Mouse (Mus musculus): ENCODE data around the gene Cenpn.
A peak's percentile ranks its signal among the peaks of the same experiment; 100 is the strongest.

Gene Cenpn

DNA sequence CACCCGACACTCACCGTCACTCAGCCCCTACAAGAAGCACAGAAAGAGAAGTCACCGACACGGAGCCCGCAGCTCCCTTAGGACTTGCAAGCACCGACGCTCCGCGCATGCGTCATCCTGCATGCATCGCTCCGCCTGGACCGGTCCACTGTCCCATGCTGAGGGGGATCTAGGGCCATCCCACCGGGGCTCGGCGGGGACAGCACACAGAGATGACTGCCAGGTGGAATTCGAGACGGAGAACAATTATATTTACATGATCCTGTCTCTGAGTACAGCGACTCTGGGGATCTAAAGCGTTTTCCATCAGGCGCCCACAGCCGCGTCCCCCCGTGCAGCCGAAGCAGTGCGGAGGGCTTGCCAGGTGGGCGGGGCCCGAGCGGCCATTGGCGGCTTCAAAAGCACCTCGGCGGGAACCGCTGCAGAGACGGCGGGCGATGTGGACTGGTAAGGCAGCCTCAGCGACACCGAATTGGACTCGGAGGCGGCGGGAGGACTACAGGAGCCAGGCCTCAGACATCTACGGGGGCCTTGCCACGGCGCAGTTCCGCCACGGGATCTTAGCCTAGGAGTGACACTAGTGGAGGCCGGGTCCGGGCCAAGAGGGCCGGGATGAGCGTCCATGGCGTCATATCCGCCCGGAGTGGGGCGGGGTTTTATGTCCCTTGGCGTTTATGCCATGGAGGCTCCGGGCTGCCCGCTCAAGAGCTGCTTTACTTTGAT lies at the start of gene Cenpn, which contains the start of gene Cmc2:
Gene Cenpn, plus strand, starts transcription at position 394 of the 723 bp plus-strand sequence.
Gene Cmc2, minus strand, starts transcription at position 119 of the 723 bp plus-strand sequence.
- DNase-seq (ENCODE audit: low spot score in 2 of 2) = peak; percentile 88 to 93

DNA sequence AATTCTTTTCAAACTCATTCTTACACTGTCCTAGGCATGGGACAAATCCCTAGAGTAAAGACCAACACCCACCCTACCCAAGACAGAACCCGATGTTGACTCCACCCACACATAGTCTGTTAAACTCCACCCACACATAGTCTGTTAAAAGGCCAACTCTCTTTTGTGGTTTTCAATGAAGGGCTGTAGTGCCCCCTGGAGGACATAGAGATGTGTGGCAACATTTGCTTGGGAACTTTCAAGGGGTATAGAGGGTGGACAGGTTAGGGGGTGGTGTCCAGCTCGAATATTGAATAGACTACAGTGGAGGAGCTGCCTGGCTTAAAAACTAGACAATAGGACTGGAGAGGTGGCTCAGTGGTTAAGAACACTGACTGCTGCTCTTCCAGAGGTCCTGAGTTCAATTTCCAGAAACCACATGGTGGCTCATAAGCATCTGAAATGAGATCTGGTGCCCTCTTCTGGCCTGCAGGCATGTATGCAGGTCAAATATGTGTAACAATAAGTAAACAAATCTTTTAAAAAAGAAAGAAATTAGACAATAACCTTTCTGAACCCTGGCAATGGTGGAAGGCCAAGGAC lies 48.7 kb upstream of the Cenpn start:
- DNase-seq (ENCODE audit: low spot score in 2 of 2) = no peak

DNA sequence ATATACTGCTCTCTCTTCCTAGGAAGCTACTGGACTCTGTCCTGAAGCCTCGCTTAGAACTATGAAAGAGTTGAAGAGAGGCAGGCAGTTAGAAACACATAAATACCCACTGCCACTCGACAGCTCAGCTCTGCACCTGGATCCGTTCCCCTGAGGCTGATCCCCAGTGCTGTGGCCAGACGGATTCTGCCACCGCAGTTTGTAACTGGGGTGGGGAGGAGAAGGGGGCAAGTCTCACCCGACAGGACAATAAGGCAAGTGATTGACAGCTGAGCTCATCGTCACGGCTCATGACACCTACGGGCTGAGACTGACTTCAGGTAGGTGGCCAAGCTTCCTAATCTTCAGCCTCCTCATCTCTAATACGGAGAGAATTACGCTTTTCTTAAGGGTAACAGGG lies 47.9 kb upstream of the Cenpn start:
- no peak for DNase-seq (ENCODE audit: low spot score in 2 of 2)

DNA sequence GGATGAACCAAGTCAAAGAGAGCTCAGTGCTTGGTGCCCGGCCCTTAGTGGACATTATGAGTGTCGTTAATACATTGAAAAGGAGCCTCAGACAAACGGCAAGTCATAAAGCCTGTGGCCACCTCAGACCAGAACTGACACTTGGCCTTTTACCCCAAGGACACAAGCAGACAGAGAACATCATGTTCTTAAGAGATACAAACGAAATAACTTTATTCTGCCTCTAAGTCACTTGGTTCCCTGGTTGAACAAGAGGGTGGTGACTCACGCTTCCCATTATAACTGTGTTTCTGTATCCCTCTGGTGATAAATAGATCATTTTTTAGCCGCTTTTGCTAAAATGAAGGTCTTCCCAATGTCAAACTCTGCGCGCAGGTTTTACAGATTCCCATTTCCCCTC lies 47.5 kb upstream of the Cenpn start:
- DNase-seq (ENCODE audit: low spot score in 2 of 2) = no peak

DNA sequence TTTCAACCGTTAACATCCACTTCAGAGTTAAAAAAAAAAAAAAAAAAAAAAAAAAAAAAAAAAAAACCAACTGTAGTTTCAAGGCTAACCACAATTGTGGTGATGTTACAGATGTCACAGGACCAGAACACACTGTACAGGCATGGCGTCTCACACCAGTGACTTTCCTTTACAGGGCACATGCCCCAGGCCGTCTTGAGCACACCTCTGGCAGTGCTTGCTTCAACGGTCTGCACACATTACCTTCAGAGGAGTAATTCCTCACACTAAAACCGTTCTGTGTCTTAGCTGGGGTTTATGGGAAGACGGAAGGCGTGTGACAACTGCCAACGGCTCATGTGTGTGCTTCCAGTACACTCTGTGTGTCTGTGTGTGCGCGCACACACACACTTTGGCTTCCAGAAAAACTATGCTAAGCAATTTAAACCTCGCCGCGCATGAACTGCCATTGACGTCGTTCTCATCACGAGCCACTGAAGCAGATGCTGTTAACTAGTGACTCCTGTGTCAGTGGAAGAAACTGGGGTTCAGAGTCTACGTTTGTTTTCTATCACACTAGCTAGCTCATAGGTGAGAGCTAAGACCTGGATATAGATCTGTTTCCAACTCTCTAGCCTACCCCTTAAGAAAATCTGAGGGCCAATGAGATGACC lies 45.6 kb upstream of the Cenpn start:
- DNase-seq (ENCODE audit: low spot score in 2 of 2) = no peak

DNA sequence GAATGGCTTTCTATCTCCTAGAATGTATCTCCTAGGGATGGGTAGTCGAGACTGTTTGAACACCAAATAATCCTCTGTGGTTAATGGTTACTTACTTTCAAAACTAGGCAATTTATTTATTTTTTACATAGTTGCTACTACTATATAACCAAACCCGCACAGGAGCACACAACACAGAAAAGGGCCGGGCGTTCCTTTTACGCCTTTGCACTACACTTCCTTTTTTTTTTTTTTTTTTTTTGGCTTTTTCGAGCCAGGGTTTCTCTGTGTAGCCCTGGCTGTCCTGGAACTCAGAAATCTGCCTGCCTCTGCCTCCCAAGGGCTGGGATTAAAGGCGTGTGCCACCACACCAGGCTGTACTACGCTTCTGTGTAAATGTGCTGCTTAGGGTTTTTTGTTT lies 40.1 kb upstream of the Cenpn start:
- DNase-seq (ENCODE audit: low spot score in 2 of 2) = no peak

DNA sequence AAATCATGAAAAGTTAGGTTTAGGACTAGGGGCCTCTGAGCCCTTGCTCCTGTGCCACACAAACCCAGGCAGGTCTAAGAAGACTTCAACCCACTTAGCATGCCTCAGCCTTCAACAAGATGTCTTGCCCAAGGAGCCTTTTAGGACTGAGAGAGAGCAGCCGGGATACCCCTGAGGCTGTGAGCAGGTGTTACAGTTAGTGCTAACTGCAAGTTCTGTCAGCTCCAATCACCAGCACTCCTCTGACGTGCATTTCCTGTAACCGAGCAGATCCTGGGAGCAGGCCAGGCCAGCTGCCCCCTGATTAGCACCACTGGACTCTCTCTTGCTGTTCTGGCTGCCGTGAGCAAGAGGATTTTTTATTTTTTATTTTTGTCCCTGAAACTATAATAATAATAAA lies 33.7 kb upstream of the Cenpn start:
- DNase-seq (ENCODE audit: low spot score in 2 of 2) = no peak

DNA sequence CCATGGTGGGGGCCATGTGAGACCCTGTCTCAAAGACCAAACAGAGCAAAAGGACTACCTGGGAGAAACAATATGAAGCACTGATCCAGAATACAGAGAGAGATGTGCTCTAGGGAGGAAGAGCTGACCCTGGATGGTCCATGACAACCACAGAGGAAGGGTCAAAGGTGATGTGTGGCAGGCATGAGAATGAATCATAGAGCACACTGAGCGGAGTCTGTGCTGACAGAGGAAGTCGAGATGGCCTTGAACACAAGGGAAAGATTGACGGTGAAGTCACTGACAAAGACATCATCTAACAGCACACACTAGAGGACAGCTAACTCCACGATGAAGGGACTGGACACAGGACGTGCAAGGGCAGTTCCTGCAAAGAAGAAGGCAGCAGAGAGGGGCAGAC lies 30.1 kb upstream of the Cenpn start:
- no peak for DNase-seq (ENCODE audit: low spot score in 2 of 2)

DNA sequence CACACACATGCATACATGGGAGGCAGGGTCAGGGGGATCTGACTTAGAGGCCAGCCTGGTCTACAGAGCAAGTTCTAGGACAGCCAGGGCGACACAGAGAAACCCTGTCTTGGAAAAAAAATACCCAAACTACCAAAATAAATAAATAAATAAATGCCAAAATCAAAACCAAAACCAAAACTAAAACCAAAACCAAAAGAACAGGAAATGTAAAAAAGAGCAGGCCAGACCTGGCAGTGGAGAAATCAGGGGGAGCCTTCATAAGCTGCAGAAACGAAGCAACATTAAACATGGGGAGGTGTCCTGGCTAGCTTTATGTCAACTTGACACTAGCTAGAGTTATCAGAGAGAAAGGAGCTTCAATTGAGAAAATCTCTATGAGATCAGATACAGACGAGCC lies 29.4 kb upstream of the Cenpn start:
- no peak for DNase-seq (ENCODE audit: low spot score in 2 of 2)

DNA sequence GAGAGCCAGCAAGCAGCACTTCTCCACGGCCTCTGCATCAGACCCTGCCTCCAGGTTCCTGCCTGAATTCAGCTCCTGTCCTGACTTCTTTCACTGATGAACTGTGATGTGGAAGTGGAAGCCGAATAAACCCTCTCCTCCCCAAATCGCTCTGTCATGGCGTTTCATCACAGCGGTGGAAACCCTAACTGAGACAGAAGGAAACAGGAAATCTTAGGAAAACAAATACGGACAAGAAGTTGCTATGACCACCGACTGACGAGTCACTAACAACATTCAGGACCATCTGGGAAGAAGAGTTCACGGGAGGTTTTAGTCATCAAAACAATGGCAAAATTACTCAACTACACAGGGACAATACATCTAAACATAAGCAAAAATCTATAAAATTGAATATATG lies 28.9 kb upstream of the Cenpn start:
- DNase-seq (ENCODE audit: low spot score in 2 of 2) = no peak

DNA sequence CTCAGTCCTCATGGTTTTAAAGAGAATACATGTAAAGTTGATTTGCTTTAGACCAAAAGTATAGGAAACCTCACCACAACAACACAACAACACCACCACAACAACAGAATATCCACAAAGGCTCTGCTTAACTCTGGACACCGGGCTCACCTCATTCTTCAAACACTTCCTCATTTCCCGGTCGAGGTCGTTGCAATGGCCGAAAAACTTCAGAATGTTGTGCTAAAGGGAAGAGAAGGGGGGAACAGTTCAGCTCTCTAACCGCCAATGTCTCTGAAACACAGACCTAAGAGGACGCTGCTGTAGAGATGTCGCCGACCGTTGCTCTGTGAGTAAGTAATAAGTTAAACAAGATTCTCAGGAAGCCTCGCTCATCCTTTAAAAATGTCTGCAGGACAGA lies 27.6 kb upstream of the Cenpn start:
- no peak for DNase-seq (ENCODE audit: low spot score in 2 of 2)

DNA sequence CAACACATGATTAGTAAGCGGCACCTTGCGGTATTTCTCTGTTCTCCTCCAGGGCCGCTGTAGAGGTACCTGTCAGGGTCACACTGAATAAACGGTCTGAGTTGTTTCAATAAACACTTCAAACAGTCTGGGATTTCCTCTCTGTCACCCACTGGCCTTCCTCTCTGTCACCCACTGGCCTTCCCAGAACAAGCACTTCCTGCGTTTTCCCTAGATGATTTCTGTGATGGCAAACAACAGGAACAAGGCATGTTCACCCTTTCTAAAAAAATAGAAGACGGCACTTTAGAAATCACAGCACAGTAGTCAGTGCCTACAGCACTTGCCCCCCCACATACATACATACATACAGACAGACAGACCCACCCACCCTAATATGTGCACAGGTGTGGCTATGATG lies 26.0 kb upstream of the Cenpn start:
- peak in 1 of 2 experiments; percentile 4 for DNase-seq (ENCODE audit: low spot score in 2 of 2)

DNA sequence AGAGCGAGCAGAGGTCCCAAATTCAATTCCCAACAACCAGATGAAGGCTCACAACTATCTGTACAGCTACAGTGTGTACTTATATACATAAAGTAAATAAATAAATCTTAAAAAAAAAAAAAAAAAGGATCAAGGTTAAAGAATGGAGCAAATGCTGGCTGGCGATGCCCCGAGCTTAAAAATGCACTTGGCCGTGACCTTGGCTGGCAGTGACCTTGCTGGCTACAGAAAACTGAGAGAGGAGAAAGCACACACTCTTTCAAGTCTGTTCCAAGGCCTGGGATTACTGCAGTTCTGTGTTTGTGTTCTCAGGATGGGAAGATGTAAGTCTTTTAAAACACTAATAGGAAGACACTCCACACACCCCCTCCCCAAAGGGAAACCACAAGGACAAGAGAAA lies 16.8 kb upstream of the Cenpn start:
- no peak for DNase-seq (ENCODE audit: low spot score in 2 of 2)

DNA sequence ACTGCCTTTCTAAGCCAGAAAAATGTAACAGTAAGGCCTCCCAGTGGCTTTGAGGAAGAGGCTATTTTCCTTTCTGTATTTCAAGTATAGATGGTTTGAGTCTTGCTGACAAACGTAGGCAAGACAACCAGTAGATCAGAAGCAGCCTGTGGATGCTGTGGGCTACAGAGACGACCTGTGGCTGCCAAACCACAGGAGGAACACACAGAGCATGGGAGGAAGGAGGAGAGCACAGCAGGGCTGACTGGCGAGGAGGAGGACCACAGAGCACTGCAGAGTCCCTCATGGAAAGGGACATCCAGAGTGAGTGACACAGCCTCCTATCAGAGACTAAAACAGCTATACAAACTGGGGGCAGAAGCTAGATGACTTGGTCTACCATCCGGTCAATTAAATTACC lies 16.3 kb upstream of the Cenpn start:
- DNase-seq (ENCODE audit: low spot score in 2 of 2) = no peak

DNA sequence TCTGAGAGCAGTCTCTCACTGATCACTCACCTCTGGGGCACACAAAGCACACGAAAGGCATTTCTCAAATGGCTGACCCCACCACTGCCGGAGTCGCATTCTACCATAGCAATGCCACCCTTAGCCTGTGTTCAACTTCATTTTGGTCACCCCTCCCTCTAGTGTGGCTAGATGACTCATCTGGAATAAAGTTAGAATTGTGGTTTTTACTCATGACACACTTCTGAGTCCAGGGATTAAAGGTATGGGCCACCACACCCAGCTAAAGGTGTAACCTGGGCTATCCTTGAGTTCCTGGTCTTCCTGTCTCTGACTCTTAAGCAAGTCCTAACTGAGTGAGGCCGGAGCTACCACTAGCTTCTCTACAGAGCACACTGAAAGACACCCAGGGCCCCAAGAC lies 15.7 kb upstream of the Cenpn start:
- no peak for DNase-seq (ENCODE audit: low spot score in 2 of 2)

DNA sequence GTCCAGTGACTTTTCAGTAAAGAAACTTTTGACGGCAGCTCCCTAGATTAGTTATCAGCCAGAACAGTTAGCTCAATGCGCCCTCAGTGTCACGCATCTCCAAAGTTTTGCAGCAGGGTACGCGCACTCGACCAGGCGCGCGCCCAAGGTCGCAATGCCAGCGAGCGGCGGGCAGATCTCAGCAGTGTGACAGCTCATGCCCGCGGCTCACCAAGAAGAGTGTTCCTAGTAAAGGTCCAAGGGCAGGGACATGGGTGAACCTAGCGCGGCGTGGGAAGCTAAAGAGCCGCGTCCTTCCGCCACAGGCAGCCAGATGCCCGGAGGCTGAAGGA lies 559 bp upstream of the Cenpn start:
- no peak for DNase-seq (ENCODE audit: low spot score in 2 of 2)

DNA sequence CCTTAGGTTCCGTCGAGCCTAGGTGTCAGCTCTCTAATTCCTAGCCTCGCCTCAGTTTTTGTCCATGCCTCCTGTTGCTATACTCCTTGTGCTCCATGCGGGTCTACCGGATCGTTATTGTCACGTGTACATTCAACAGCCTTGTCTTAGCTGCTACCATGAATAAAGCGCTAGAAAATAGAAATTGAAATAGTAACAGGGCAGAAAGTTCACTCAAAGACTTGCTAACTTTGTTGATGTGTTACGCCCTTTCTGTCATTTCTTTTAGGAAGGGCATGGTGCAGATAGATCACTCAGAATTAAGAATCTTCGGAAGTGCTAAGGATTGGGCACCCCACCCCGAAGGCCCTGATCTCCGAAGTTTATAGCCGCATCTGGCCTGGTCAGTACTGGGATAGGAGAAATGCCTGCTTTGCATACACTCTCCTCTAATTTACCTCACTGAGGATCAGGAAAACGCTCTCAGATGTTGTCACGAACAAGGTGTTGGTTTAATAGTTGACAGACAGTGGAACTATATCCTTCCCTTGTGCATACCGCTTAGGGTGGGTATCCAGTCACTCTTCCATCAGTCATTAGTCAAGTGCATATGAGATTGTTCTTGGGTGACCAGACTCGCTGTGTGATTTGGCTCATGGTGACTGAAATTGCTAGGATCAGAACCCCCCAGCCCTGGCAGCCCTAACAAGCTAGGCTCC lies 679 bp downstream of the Cenpn start:
- no peak for DNase-seq (ENCODE audit: low spot score in 2 of 2)

DNA sequence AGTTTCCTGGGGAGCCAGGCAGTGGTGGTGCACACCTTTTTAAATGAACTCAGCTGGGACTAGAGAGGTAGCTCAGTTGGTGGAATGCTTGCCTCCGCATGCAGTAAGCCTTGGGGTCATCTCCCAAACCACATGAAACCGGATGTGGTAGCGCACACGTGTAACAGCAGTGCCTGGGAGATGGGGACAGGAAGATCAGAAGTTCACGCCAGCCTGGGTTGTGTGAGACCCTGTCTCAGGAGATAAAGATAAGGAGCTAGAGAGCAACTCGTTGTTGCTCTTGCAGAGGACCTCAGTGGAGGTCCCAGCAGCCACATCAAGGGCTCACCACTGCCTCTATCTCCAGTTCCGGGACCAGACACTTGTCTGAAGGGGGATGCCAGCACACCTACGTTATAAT lies 2.0 kb downstream of the Cenpn start:
- DNase-seq (ENCODE audit: low spot score in 2 of 2) = no peak

DNA sequence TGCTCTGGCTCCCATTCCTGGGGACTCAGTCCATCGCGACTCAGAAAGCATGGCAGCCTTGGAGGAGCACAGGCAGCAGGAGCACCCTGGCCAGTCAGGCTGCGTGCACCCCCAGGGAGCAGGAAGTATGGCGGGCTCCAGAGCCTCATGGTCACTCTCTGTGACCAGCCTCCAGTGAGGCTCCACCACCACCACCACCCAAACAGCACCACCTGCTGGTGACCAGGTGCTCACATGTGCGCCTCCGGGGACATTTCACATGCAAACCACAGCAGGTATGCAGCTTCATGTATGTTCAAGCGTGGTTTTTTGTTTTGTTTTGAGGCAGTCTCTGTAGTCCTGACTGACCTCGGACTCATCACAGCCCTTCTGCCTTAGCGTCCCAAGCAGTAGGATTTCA lies 6.3 kb downstream of the Cenpn start:
- DNase-seq (ENCODE audit: low spot score in 2 of 2) = no peak

DNA sequence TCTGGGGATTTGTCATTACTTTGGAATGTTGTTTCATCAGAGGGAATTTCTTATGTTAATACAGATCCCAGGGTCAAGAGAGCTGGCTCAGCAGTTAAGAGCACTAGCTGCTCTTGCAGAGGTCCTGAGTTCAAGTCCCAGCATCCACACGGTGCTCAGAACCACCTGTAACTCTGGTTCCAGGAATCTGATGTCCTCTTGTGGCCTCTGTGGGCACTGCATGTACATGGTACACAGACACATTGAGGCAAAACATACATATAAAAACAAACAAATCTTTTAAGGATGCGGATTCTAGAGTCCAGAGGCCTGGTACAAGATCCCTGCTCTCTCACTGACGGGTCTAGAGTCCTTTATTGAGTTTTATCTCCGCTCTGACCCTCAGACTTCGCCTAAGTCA lies 7.1 kb downstream of the Cenpn start:
- DNase-seq (ENCODE audit: low spot score in 2 of 2) = no peak

DNA sequence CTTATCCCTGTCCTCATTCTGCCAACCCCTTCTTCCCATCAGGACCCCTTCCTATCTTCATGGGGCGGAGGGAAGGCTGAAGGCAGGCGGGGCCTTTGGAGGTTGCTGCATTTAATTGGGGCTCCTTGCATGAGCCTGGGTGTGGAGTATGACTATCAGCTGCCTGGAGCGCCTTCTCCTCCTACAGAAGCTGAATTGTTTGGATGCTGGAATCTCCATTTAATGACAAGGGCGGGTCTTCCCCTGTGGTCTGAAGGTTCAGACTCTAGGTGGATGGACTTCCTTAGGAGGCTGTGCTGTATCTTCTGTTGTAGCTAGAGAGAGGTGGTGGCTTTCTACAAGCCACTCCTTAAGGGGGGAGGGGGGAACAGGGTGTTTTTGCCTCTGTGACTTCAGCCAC lies 13.4 kb downstream of the Cenpn start:
- no peak for DNase-seq (ENCODE audit: low spot score in 2 of 2)

DNA sequence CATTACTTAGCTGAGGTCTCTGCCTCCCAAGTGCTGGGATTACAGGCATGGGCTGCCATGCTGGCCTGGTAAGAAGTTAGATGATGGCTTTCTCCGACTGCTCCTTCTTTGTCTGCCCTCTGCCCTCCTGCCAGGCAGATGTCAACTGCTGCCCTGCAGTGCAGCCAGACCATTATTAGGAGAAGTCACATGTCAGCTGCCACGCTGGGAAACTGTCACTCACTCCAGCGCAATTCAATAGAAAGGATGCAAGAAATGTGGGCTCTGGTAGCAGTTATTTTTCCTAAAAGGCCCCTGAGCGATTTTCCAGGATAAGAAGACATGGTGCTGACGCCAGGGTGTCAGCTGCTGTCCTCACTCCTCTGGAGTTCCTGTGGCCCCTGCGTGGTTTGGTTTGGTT lies 14.0 kb downstream of the Cenpn start:
- no peak for DNase-seq (ENCODE audit: low spot score in 2 of 2)
